Mouse (Mus musculus) lung, postnatal 0 days (tissue): Measurements from ENCODE around the gene Eml6. TPM values are rescaled to one million over a fixed set of nuclear protein-coding genes. Genes with fewer than 3 reads are reported as not detected.

Experiments
- ATAC-seq: fragments of 200-750 bp; cut with Nextera tagmentation; 2 replicates; pipeline ENCODE4 v1.8.0; 2017; ENCODE audit warnings: moderate library complexity
- DNase-seq: peaks from one replicate; pipeline ENCODE4 v3.0.0-alpha.2; 2016; ENCODE audit warnings: low spot score
- H3K27ac ChIP-seq: fragments of 300-500 bp; sonication (generic); 2 replicates; pipeline ENCODE4 v1.5.1; 2014; ENCODE audit warnings: antibody characterized with exemption, mild to moderate bottlenecking, low read length, mixed read lengths
- H3K27me3 ChIP-seq: fragments of 300-500 bp; sonication (generic); replicated peaks from 2 replicates; pipeline ENCODE4 v1.6.1; 2014; ENCODE audit warnings: low read length, mixed read lengths; ENCODE audit not compliant: insufficient read depth
- H3K36me3 ChIP-seq: fragments of 300-500 bp; sonication (generic); 2 replicates; pipeline ENCODE4 v1.6.1; 2014; ENCODE audit warnings: low read length, mixed read lengths; ENCODE audit not compliant: insufficient read depth
- H3K4me1 ChIP-seq: fragments of 300-500 bp; sonication (generic); 2 replicates; pipeline ENCODE4 v1.6.1; 2014; ENCODE audit warnings: antibody characterized with exemption, low read depth, low read length, mixed read lengths; ENCODE audit not compliant: insufficient read depth
- H3K4me2 ChIP-seq: fragments of 300-500 bp; sonication (generic); replicated peaks from 2 replicates; pipeline ENCODE4 v1.6.1; 2014; ENCODE audit warnings: low read depth, mild to moderate bottlenecking, low read length, moderate library complexity, mixed read lengths
- H3K4me3 ChIP-seq: fragments of 300-500 bp; sonication (generic); 2 replicates; pipeline ENCODE4 v1.5.1; 2014; ENCODE audit warnings: low read depth, low read length
- H3K9ac ChIP-seq: fragments of 300-500 bp; sonication (generic); replicated peaks from 2 replicates; pipeline ENCODE4 v1.6.1; 2014; ENCODE audit warnings: low read depth, mild to moderate bottlenecking
- H3K9me3 ChIP-seq: fragments of 300-500 bp; sonication (generic); 2 replicates; pipeline ENCODE4 v1.6.1; 2016; ENCODE audit warnings: low read length, mixed read lengths
- CTCF ChIP-seq: IDR thresholded peaks from 2 replicates; pipeline ENCODE4 v1.5.1; 2016; ENCODE audit warnings: antibody characterized with exemption, mild to moderate bottlenecking
- EP300 ChIP-seq: IDR thresholded peaks from 2 replicates; pipeline ENCODE4 v1.6.1; 2016; ENCODE audit warnings: antibody characterized with exemption, mild to moderate bottlenecking, control low read depth
- WGBS: fragments of 180-500 bp; shearing (Covaris S2); extraction: QIAGEN DNeasy Blood & Tissue Kit; methylation state at CpG from one replicate; pipeline ENCODE4 v1.1.7; 2014; 5-methylcytosine and 5-hydroxymethylcytosine counted together
- polyA plus RNA-seq: library from polyadenylated mRNA; unstranded; fragments of >200 nt; fragmentation: Nextera tagmentation; extraction: Ambion mirVana; gene quantifications from 2 replicates; pipeline ENCODE4 v1.2.1, GENCODE M21; 2015

Eml6 gene
- polyA plus RNA-seq, 1 experiment from 2014 or later = 0.39 TPM

GRCm38 (mm10) chr11:29774760-29775159, 251.1 kb downstream of the Eml6 start:
- 67% methylated on average over 2 of the region's 2 CpGs for WGBS
- DNase-seq = no peak
- Histone ChIP-seq H3K27me3 (no peaks in the 10 kb centered on the region), H3K36me3 (no peaks in the 10 kb centered on the region), H3K27ac (no peak overlapping the region), H3K9me3 (no peaks in the 10 kb centered on the region), H3K4me3 (no peak overlapping the region), H3K4me2 (no peak overlapping the region), H3K9ac (no peak overlapping the region), H3K4me1 (no peaks in the 10 kb centered on the region)
- no peak for TF ChIP-seq EP300
- no peak for TF ChIP-seq CTCF
- ATAC-seq = no peak

GRCm38 (mm10) chr11:29774296-29774695, 251.5 kb downstream of the Eml6 start:
- H3K27me3 ChIP-seq = no peaks in the 10 kb centered on the region
- no peaks in the 10 kb centered on the region for H3K36me3 ChIP-seq
- H3K27ac ChIP-seq = no peak overlapping the region
- no peak overlapping the region for H3K4me2 ChIP-seq
- TF ChIP-seq CTCF (no peak), EP300 (no peak)
- WGBS = 53% methylated on average over 2 of the region's 2 CpGs
- DNase-seq (no peak), ATAC-seq (no peak)
- H3K9me3 ChIP-seq = no peaks in the 10 kb centered on the region
- no peak overlapping the region for H3K4me3 ChIP-seq
- H3K4me1 ChIP-seq = no peaks in the 10 kb centered on the region
- no peak overlapping the region for H3K9ac ChIP-seq

- Histone ChIP-seq H3K27ac (no peak overlapping the region), H3K36me3 (no peaks in the 10 kb centered on the region), H3K4me3 (no peak overlapping the region), H3K9me3 (no peaks in the 10 kb centered on the region), H3K4me1 (no peaks in the 10 kb centered on the region), H3K27me3 (no peaks in the 10 kb centered on the region), H3K4me2 (no peak overlapping the region), H3K9ac (no peak overlapping the region)
- ATAC-seq (no peak), DNase-seq (no peak)
- TF ChIP-seq CTCF (no peak), EP300 (no peak)
- 71% methylated on average over 1 of the region's 1 CpGs for WGBS
These were observed 253.6 kb downstream of the Eml6 start for GRCm38 (mm10) chr11:29772279-29772678.

- WGBS = 51% methylated on average over 3 of the region's 3 CpGs
- no peaks in the 10 kb centered on the region for H3K36me3 ChIP-seq
- H3K4me2 ChIP-seq = no peak overlapping the region
- H3K9me3 ChIP-seq = no peaks in the 10 kb centered on the region
- no peak overlapping the region for H3K9ac ChIP-seq
- no peak overlapping the region for H3K4me3 ChIP-seq
- no peaks in the 10 kb centered on the region for H3K4me1 ChIP-seq
- DNase-seq (no peak), ATAC-seq (no peak)
- no peak for TF ChIP-seq EP300
- TF ChIP-seq CTCF = no peak
- no peaks in the 10 kb centered on the region for H3K27me3 ChIP-seq
- no peak overlapping the region for H3K27ac ChIP-seq
These were observed 255.0 kb downstream of the Eml6 start for GRCm38 (mm10) chr11:29770666-29771400.

GRCm38 (mm10) chr11:29768523-29768922, 257.3 kb downstream of the Eml6 start:
- H3K27ac ChIP-seq = no peak overlapping the region
- no peak overlapping the region for H3K9ac ChIP-seq
- TF ChIP-seq EP300 = no peak
- no peak for TF ChIP-seq CTCF
- H3K4me2 ChIP-seq = no peak overlapping the region
- no peaks in the 10 kb centered on the region for H3K36me3 ChIP-seq
- DNase-seq (no peak), ATAC-seq (no peak)
- no peaks in the 10 kb centered on the region for H3K4me1 ChIP-seq
- no peaks in the 10 kb centered on the region for H3K9me3 ChIP-seq
- H3K4me3 ChIP-seq = no peak overlapping the region
- H3K27me3 ChIP-seq = no peaks in the 10 kb centered on the region

GRCm38 (mm10) chr11:29766313-29766982, 259.4 kb downstream of the Eml6 start:
- WGBS = 77% methylated on average over 11 of the region's 11 CpGs
- no peaks in the 10 kb centered on the region for H3K36me3 ChIP-seq

More at GRCm38 (mm10) chr11:29766313-29766982, 259.4 kb downstream of the Eml6 start:
- ATAC-seq (no peak), DNase-seq (no peak)
- no peaks in the 10 kb centered on the region for H3K27me3 ChIP-seq
- no peaks in the 10 kb centered on the region for H3K9me3 ChIP-seq
- no peak for TF ChIP-seq EP300
- no peak for TF ChIP-seq CTCF
- no peak overlapping the region for H3K4me3 ChIP-seq
- no peaks in the 10 kb centered on the region for H3K4me1 ChIP-seq
- no peak overlapping the region for H3K9ac ChIP-seq
- no peak overlapping the region for H3K4me2 ChIP-seq
- no peak overlapping the region for H3K27ac ChIP-seq
